Mouse (Mus musculus): ENCODE results near the gene Hlf. TPM values are rescaled to one million over a fixed set of nuclear protein-coding genes. Genes with fewer than 3 reads are reported as not detected.

The Hlf gene
- polyA plus RNA-seq, 1 experiment, result 0.40 TPM

GRCm38 (mm10) chr11:90350153-90350512 lies 40.6 kb downstream of the Hlf start:
- Histone ChIP-seq H3K27ac (ENCODE audit: insufficient read depth, low read length) (no peak overlapping the region), H3K27me3 (ENCODE audit: control insufficient read depth, insufficient read depth, low read length, poor library complexity, severe bottlenecking) (no peaks in the 10 kb centered on the region), H3K9me3 (replicated peaks; ENCODE audit: control insufficient read depth, insufficient read depth, low read length, poor library complexity, severe bottlenecking) (no peaks in the 10 kb centered on the region), H3K9ac (ENCODE audit: low read depth, poor library complexity, severe bottlenecking) (no peak overlapping the region), H3K4me3 (ENCODE audit: low read depth, low read length) (no peak overlapping the region), H3K4me1 (ENCODE audit: control insufficient read depth, insufficient read depth, low read length) (no peaks in the 10 kb centered on the region), H3K36me3 (ENCODE audit: control insufficient read depth, insufficient read depth, low read length, poor library complexity, severe bottlenecking) (no peaks in the 10 kb centered on the region)
- TF ChIP-seq CTCF (IDR thresholded peaks at IDR 0.05; ENCODE audit: low read depth, low read length) (no peak), POLR2A (IDR thresholded peaks at IDR 0.05; ENCODE audit: insufficient read depth, low read length) (no peak), EP300 (IDR thresholded peaks at IDR 0.05; ENCODE audit: insufficient read depth, low read depth, low read length) (no peak)

GRCm38 (mm10) chr11:90349486-90350152 lies 41.1 kb downstream of the Hlf start:
- Histone ChIP-seq H3K9ac (ENCODE audit: low read depth, poor library complexity, severe bottlenecking) (no peak overlapping the region), H3K4me1 (ENCODE audit: control insufficient read depth, insufficient read depth, low read length) (no peaks in the 10 kb centered on the region), H3K9me3 (replicated peaks; ENCODE audit: control insufficient read depth, insufficient read depth, low read length, poor library complexity, severe bottlenecking) (no peaks in the 10 kb centered on the region), H3K27me3 (ENCODE audit: control insufficient read depth, insufficient read depth, low read length, poor library complexity, severe bottlenecking) (no peaks in the 10 kb centered on the region), H3K27ac (ENCODE audit: insufficient read depth, low read length) (no peak overlapping the region), H3K4me3 (ENCODE audit: low read depth, low read length) (no peak overlapping the region), H3K36me3 (ENCODE audit: control insufficient read depth, insufficient read depth, low read length, poor library complexity, severe bottlenecking) (no peaks in the 10 kb centered on the region)
- TF ChIP-seq POLR2A (IDR thresholded peaks at IDR 0.05; ENCODE audit: insufficient read depth, low read length) (no peak), EP300 (IDR thresholded peaks at IDR 0.05; ENCODE audit: insufficient read depth, low read depth, low read length) (no peak), CTCF (IDR thresholded peaks at IDR 0.05; ENCODE audit: low read depth, low read length) (no peak)

- TF ChIP-seq EP300 (IDR thresholded peaks at IDR 0.05; ENCODE audit: insufficient read depth, low read depth, low read length), result no peak
- no peak for TF ChIP-seq CTCF (IDR thresholded peaks at IDR 0.05; ENCODE audit: low read depth, low read length)
- TF ChIP-seq POLR2A (IDR thresholded peaks at IDR 0.05; ENCODE audit: insufficient read depth, low read length), result no peak
- Histone ChIP-seq H3K4me3 (ENCODE audit: low read depth, low read length) (no peak overlapping the region), H3K36me3 (ENCODE audit: control insufficient read depth, insufficient read depth, low read length, poor library complexity, severe bottlenecking) (no peaks in the 10 kb centered on the region), H3K4me1 (ENCODE audit: control insufficient read depth, insufficient read depth, low read length) (no peaks in the 10 kb centered on the region), H3K27me3 (ENCODE audit: control insufficient read depth, insufficient read depth, low read length, poor library complexity, severe bottlenecking) (no peaks in the 10 kb centered on the region), H3K9ac (ENCODE audit: low read depth, poor library complexity, severe bottlenecking) (no peak overlapping the region), H3K9me3 (replicated peaks; ENCODE audit: control insufficient read depth, insufficient read depth, low read length, poor library complexity, severe bottlenecking) (no peaks in the 10 kb centered on the region), H3K27ac (ENCODE audit: insufficient read depth, low read length) (no peak overlapping the region)
Observed at GRCm38 (mm10) chr11:90347667-90348459, 42.8 kb downstream of the Hlf start.

GRCm38 (mm10) chr11:90345746-90346145 lies 44.9 kb downstream of the Hlf start:
- H3K4me3 ChIP-seq (ENCODE audit: low read depth, low read length), result no peak overlapping the region
- H3K9ac ChIP-seq (ENCODE audit: low read depth, poor library complexity, severe bottlenecking), result no peak overlapping the region
- H3K9me3 ChIP-seq (replicated peaks; ENCODE audit: control insufficient read depth, insufficient read depth, low read length, poor library complexity, severe bottlenecking), result no peaks in the 10 kb centered on the region
- H3K27ac ChIP-seq (ENCODE audit: insufficient read depth, low read length), result no peak overlapping the region
- TF ChIP-seq EP300 (IDR thresholded peaks at IDR 0.05; ENCODE audit: insufficient read depth, low read depth, low read length) (no peak), POLR2A (IDR thresholded peaks at IDR 0.05; ENCODE audit: insufficient read depth, low read length) (no peak), CTCF (IDR thresholded peaks at IDR 0.05; ENCODE audit: low read depth, low read length) (no peak)
- no peaks in the 10 kb centered on the region for H3K27me3 ChIP-seq (ENCODE audit: control insufficient read depth, insufficient read depth, low read length, poor library complexity, severe bottlenecking)
- no peaks in the 10 kb centered on the region for H3K4me1 ChIP-seq (ENCODE audit: control insufficient read depth, insufficient read depth, low read length)
- H3K36me3 ChIP-seq (ENCODE audit: control insufficient read depth, insufficient read depth, low read length, poor library complexity, severe bottlenecking), result no peaks in the 10 kb centered on the region

GRCm38 (mm10) chr11:90342858-90343257 lies 47.8 kb downstream of the Hlf start:
- Histone ChIP-seq H3K9ac (ENCODE audit: low read depth, poor library complexity, severe bottlenecking) (no peak overlapping the region), H3K27me3 (ENCODE audit: control insufficient read depth, insufficient read depth, low read length, poor library complexity, severe bottlenecking) (no peaks in the 10 kb centered on the region), H3K9me3 (replicated peaks; ENCODE audit: control insufficient read depth, insufficient read depth, low read length, poor library complexity, severe bottlenecking) (no peaks in the 10 kb centered on the region), H3K4me3 (ENCODE audit: low read depth, low read length) (no peak overlapping the region), H3K36me3 (ENCODE audit: control insufficient read depth, insufficient read depth, low read length, poor library complexity, severe bottlenecking) (no peaks in the 10 kb centered on the region), H3K27ac (ENCODE audit: insufficient read depth, low read length) (no peak overlapping the region), H3K4me1 (ENCODE audit: control insufficient read depth, insufficient read depth, low read length) (no peaks in the 10 kb centered on the region)
- TF ChIP-seq CTCF (IDR thresholded peaks at IDR 0.05; ENCODE audit: low read depth, low read length) (no peak), POLR2A (IDR thresholded peaks at IDR 0.05; ENCODE audit: insufficient read depth, low read length) (no peak), EP300 (IDR thresholded peaks at IDR 0.05; ENCODE audit: insufficient read depth, low read depth, low read length) (no peak)

- Histone ChIP-seq H3K27me3 (ENCODE audit: control insufficient read depth, insufficient read depth, low read length, poor library complexity, severe bottlenecking) (no peaks in the 10 kb centered on the region), H3K27ac (ENCODE audit: insufficient read depth, low read length) (no peak overlapping the region), H3K9ac (ENCODE audit: low read depth, poor library complexity, severe bottlenecking) (no peak overlapping the region), H3K9me3 (replicated peaks; ENCODE audit: control insufficient read depth, insufficient read depth, low read length, poor library complexity, severe bottlenecking) (no peaks in the 10 kb centered on the region), H3K4me1 (ENCODE audit: control insufficient read depth, insufficient read depth, low read length) (no peaks in the 10 kb centered on the region), H3K4me3 (ENCODE audit: low read depth, low read length) (no peak overlapping the region), H3K36me3 (ENCODE audit: control insufficient read depth, insufficient read depth, low read length, poor library complexity, severe bottlenecking) (no peaks in the 10 kb centered on the region)
- no peak for TF ChIP-seq POLR2A (IDR thresholded peaks at IDR 0.05; ENCODE audit: insufficient read depth, low read length)
Observed at GRCm38 (mm10) chr11:90342267-90342666, 48.4 kb downstream of the Hlf start.

All from ES-Bruce4 (cell line).